Mouse (Mus musculus): Measurements from ENCODE around the gene Slc37a2.

GRCm38 (mm10) chr9:37213060-37213738 lies 42.3 kb downstream of the Slc37a2 start:
- no peak for TF ChIP-seq CTCF (IDR thresholded peaks at IDR 0.05; ENCODE audit: extremely low read depth, insufficient read depth, insufficient read length, insufficient replicate concordance)
- no peak for TF ChIP-seq POLR2A (IDR thresholded peaks at IDR 0.05; ENCODE audit: low read depth, low read length)
